Mouse (Mus musculus) E14TG2a.4 (cell line): ENCODE results near the gene Opa3.

ENCODE experiments used
- CTCF ChIP-seq: conservative IDR thresholded peaks from 2 replicates; pipeline ENCODE4 v1.5.1; 2014; ENCODE audit warnings: low read length
- NANOG ChIP-seq: IDR thresholded peaks from 2 replicates; pipeline ENCODE4 v1.6.1; 2014; ENCODE audit warnings: borderline replicate concordance, low read length, mixed read lengths
- POU5F1 ChIP-seq: IDR thresholded peaks from 2 replicates; pipeline ENCODE4 v1.6.1; 2014; ENCODE audit warnings: low read length, borderline replicate concordance

DNA sequence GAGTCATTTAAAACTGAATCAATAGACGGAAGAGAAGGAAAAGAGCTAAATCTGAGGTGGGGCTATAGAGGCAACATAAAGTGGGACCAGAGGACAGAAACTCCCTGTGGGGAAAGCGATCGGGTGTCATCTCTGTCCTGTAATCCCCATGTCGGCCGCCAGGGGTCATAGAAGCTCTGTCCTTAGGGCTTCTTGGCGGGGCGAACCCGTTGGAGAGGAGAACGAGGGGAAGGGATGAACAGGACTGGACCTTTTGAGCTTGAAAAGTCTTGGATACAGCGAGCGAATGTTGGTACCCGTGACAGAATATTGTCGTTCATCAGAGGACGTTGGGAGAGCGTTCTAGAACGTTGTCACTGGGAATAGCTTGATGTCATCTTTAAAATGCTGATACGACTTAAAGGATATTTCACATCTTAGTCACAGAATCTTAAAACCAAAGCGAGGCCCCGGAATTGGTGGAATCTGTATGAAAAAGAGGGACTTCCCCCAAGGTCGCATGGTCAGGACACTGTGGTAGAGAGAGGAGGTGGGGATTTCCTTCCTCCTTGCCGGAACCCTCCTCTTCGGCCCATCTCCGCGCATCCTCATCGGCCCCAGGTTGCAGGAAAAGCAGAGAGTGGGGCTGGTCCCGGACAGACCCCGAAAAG is 49.6 kb upstream of the Opa3 start:
- TF ChIP-seq CTCF (peak; percentile 88), NANOG (no peak), POU5F1 (no peak)
